Mouse (Mus musculus) limb, embryonic 14.5 days (tissue): ENCODE data around the gene Sirt2. TPM values are rescaled to one million over a fixed set of nuclear protein-coding genes. Genes with fewer than 3 reads are reported as not detected.

Source experiments
- ATAC-seq: fragments of 200-750 bp; cut with Nextera tagmentation; 2 replicates; pipeline ENCODE4 v1.8.0; 2017; ENCODE audit warnings: low read depth, moderate number of reproducible peaks, moderate TSS enrichment; ENCODE audit not compliant: low FRiP score
- DNase-seq: peaks from one replicate; pipeline ENCODE4 v3.0.0-alpha.2; 2015; ENCODE audit warnings: low spot score
- H3K27ac ChIP-seq: fragments of 300-500 bp; sonication (generic); replicated peaks from 2 replicates; pipeline ENCODE4 v1.5.1; 2014; ENCODE audit warnings: low read depth, mild to moderate bottlenecking, low read length, moderate library complexity, mixed read lengths
- H3K27me3 ChIP-seq: fragments of 300-500 bp; sonication (generic); 2 replicates; pipeline ENCODE4 v1.6.1; 2014; ENCODE audit warnings: low read length, mixed read lengths; ENCODE audit not compliant: control insufficient read depth, insufficient read depth
- H3K36me3 ChIP-seq: fragments of 300-500 bp; sonication (generic); 2 replicates; pipeline ENCODE4 v1.6.1; 2014; ENCODE audit warnings: mild to moderate bottlenecking, low read length, moderate library complexity, mixed read lengths; ENCODE audit not compliant: control insufficient read depth, insufficient read depth
- H3K4me1 ChIP-seq: fragments of 300-500 bp; sonication (generic); 2 replicates; pipeline ENCODE4 v1.6.1; 2014; ENCODE audit warnings: antibody characterized with exemption, low read length, mixed read lengths; ENCODE audit not compliant: control insufficient read depth, insufficient read depth
- H3K4me2 ChIP-seq: fragments of 300-500 bp; sonication (generic); replicated peaks from 2 replicates; pipeline ENCODE4 v1.6.1; 2014; ENCODE audit warnings: low read depth, mild to moderate bottlenecking, low read length, moderate library complexity; ENCODE audit not compliant: severe bottlenecking
- H3K4me3 ChIP-seq: fragments of 300-500 bp; sonication (generic); replicated peaks from 2 replicates; pipeline ENCODE4 v1.5.1; 2014; ENCODE audit warnings: low read length
- H3K9ac ChIP-seq: fragments of 300-500 bp; sonication (generic); 2 replicates; pipeline ENCODE4 v1.6.1; 2014; ENCODE audit warnings: mild to moderate bottlenecking, low read depth, low read length, moderate library complexity; ENCODE audit not compliant: severe bottlenecking
- H3K9me3 ChIP-seq: fragments of 300-500 bp; sonication (generic); 2 replicates; pipeline ENCODE4 v1.6.1; 2016; ENCODE audit warnings: low read length; ENCODE audit not compliant: control insufficient read depth
- POLR2A ChIP-seq: fragments of 200-500 bp; IDR thresholded peaks from 2 replicates; pipeline ENCODE4 v1.8.0; 2012; ENCODE audit warnings: inconsistent platforms, mild to moderate bottlenecking, moderate library complexity, borderline replicate concordance; ENCODE audit not compliant: insufficient read depth, insufficient read length; ENCODE audit errors: extremely low read depth
- WGBS: fragments of 180-500 bp; shearing (Covaris S2); extraction: QIAGEN DNeasy Blood & Tissue Kit; methylation state at CpG from one replicate; pipeline ENCODE4 v1.1.7; 2014; 5-methylcytosine and 5-hydroxymethylcytosine counted together
- polyA plus RNA-seq, 2 experiments: library from polyadenylated mRNA; depleted of rRNA in 1 of 2; stranded (reverse) in 1 of 2; unstranded in 1 of 2; fragments of >200 nt; fragmentation: Nextera tagmentation in 1 of 2; extraction: Ambion mirVana in 1 of 2; gene quantifications; 2 replicates each; pipeline versions ENCODE4 v1.2.1 to v1.2.3; 2012 to 2014

Gene Sirt2
- polyA plus RNA-seq, 2 experiments = 73.7 to 107 TPM

DNA sequence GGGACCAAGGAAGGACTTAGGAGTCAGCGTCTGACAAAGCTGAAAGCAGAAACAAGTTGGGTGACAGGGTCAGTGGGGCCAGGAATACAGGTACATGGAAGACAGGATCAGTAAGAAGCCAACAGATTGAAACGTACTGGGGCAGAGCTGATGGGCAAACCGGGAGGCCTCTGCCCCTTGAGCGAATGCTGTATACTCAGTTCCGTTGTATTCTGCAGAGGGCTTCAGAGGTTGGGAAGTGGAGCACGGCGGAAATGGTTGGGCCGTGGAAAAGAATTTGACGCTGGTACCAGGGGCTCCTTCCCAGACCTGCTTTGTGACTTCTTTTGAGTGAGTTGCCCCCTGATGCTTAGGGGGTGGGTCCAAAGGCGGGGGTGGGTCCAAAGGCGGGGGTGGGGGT is 33.3 kb upstream of the Sirt2 start:
- DNase-seq (no peak), ATAC-seq (no peak)
- Histone ChIP-seq H3K27ac (no peak overlapping the region), H3K4me2 (peak overlapping the region; percentile 81), H3K4me1 (peaks cover 3% of the 10 kb centered on the region; the same call in 1 of the 2 replicates), H3K9me3 (0 out of 2 replicates have a peak, but pooled peaks cover 6% of the 10 kb centered on the region), H3K4me3 (peak overlapping the region; percentile 39), H3K36me3 (peaks cover 40% of the 10 kb centered on the region), H3K9ac (0 out of 2 replicates have a peak overlapping the region, but pooled peaks have one; percentile 48), H3K27me3 (no peaks in the 10 kb centered on the region)
- TF ChIP-seq POLR2A = no peak
- 16% methylated on average over 11 of the region's 11 CpGs for WGBS

DNA sequence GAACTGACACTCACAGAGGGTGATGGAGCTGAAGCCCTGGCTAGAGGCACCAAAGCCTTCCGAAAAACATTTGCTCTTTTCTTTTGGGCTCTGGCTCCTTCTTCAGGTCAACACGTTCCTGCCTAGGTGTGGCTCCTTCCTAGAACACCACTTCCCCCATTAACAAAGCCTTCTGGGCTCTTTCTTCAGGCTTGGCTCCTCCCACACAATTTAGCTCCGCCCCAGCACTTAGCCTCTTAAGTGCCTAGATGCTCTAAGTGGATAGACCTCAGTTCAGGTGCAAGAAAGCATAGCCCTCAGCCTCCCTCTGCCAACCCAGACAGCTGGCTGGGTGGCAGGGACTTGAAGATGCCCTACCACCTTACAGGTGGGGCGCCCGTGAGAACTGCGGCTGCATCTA is 30.8 kb upstream of the Sirt2 start:
- no peak for DNase-seq
- H3K27me3 ChIP-seq = no peaks in the 10 kb centered on the region
- peaks cover 3% of the 10 kb centered on the region; the same call in 1 of the 2 replicates for H3K4me1 ChIP-seq
- no peak overlapping the region for H3K9ac ChIP-seq
- ATAC-seq = no peak
- TF ChIP-seq POLR2A = no peak
- 76% methylated on average over 6 of the region's 6 CpGs for WGBS
- H3K4me3 ChIP-seq = no peak overlapping the region
- H3K4me2 ChIP-seq = no peak overlapping the region
- H3K27ac ChIP-seq = no peak overlapping the region
- peaks cover 41% of the 10 kb centered on the region for H3K36me3 ChIP-seq
- 0 out of 2 replicates have a peak, but pooled peaks cover 6% of the 10 kb centered on the region for H3K9me3 ChIP-seq

DNA sequence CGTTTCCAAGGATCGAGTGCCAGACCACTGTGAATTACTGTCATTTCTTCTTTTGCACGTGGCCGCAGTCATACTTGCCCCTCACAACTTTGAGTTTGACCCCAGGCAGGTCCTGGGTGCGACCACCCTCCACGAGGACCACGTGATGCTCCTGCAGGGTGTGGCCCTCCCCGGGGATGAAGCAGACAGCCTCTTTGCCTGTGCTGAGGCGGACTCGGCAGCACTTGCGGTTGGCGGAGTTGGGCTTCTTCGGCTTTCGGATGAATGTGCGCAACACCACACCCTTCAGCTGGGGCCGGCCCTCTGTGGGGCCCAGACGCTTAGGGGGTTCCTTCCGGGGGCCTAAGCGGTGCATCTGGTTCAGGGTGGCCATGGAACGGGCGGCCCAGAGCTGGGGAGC is 26.7 kb upstream of the Sirt2 start:
- no peak for ATAC-seq
- Histone ChIP-seq H3K4me3 (no peak overlapping the region), H3K27ac (no peak overlapping the region), H3K4me1 (peaks cover 7% of the 10 kb centered on the region; the same call in 1 of the 2 replicates), H3K27me3 (no peaks in the 10 kb centered on the region), H3K9ac (no peak overlapping the region), H3K9me3 (no peaks in the 10 kb centered on the region), H3K36me3 (peaks cover 38% of the 10 kb centered on the region), H3K4me2 (no peak overlapping the region)
- no peak for DNase-seq
- WGBS = 93% methylated on average over 21 of the region's 21 CpGs
- TF ChIP-seq POLR2A = no peak

DNA sequence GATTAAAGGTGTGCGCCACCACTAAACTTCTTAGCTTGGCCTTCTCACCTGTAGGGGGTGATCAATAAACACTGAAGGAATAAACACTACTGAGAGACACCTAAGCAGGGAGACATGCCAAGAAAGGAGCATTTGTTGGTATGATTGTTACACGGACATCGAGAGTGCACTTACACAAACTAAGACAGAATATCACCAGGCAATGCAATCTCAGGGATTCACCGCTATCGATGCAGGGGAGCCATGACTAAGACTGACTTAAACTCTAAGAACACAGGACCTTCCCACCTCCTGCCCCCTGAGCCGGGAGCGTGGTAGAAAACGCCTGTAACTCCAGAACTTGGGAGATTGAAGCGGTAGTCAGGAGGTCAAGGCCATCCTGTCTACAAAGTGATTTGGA is 25.6 kb upstream of the Sirt2 start:
- ATAC-seq = no peak
- Histone ChIP-seq H3K9me3 (no peaks in the 10 kb centered on the region), H3K36me3 (peaks cover 39% of the 10 kb centered on the region), H3K4me2 (peak overlapping the region; percentile 85), H3K4me3 (peak overlapping the region; percentile 57), H3K27ac (peak overlapping the region; percentile 49), H3K9ac (peak overlapping the region; percentile 75), H3K27me3 (no peaks in the 10 kb centered on the region), H3K4me1 (peaks cover 7% of the 10 kb centered on the region; the same call in 1 of the 2 replicates)
- WGBS = 42% methylated on average over 9 of the region's 9 CpGs
- DNase-seq = no peak
- no peak for TF ChIP-seq POLR2A

GRCm38 (mm10) chr7:28741368-28741708 is 25.2 kb upstream of the Sirt2 start:
- 2% methylated on average over 13 of the region's 13 CpGs for WGBS
- H3K9ac ChIP-seq = peak overlapping the region; percentile 75
- TF ChIP-seq POLR2A = no peak
- ATAC-seq = peak; percentile 4
- no peaks in the 10 kb centered on the region for H3K9me3 ChIP-seq
- no peaks in the 10 kb centered on the region for H3K27me3 ChIP-seq
- peaks cover 39% of the 10 kb centered on the region for H3K36me3 ChIP-seq
- H3K4me3 ChIP-seq = peak overlapping the region; percentile 57
- peak overlapping the region; percentile 85 for H3K4me2 ChIP-seq
- H3K4me1 ChIP-seq = peaks cover 7% of the 10 kb centered on the region; the same call in 1 of the 2 replicates
- peak overlapping the region; percentile 49 for H3K27ac ChIP-seq
- no peak for DNase-seq
